Mouse (Mus musculus): ENCODE data around the gene Zbtb37.

GRCm38 (mm10) chr1:161063351-161063750, 28.7 kb upstream of the Zbtb37 start:
- TF ChIP-seq GATA1 (IDR thresholded peaks at IDR 0.05; ENCODE audit: low read length) (no peak), TAL1 (IDR thresholded peaks at IDR 0.05; ENCODE audit: low read length) (no peak)
